Mouse (Mus musculus) limb, embryonic 12.5 days (tissue): ENCODE measurements around the gene Map3k10. TPM values are rescaled to one million over a fixed set of nuclear protein-coding genes. Genes with fewer than 3 reads are reported as not detected.

ENCODE experiments used
- ATAC-seq: fragments of 200-750 bp; cut with Nextera tagmentation; 2 replicates; pipeline ENCODE4 v1.8.0; 2017; ENCODE audit warnings: low read depth, moderate TSS enrichment; ENCODE audit not compliant: insufficient number of reproducible peaks, insufficient read depth, low FRiP score, low TSS enrichment
- H3K27ac ChIP-seq: fragments of 300-500 bp; sonication (generic); 2 replicates; pipeline ENCODE4 v1.5.1; 2016; ENCODE audit warnings: mild to moderate bottlenecking, moderate library complexity
- H3K27me3 ChIP-seq: fragments of 300-500 bp; sonication (generic); 2 replicates; pipeline ENCODE4 v1.6.1; 2016; ENCODE audit warnings: mild to moderate bottlenecking, moderate library complexity
- H3K36me3 ChIP-seq: fragments of 300-500 bp; sonication (generic); 2 replicates; pipeline ENCODE4 v1.6.1; 2016; ENCODE audit warnings: mild to moderate bottlenecking, moderate library complexity
- H3K4me1 ChIP-seq: fragments of 300-500 bp; sonication (generic); replicated peaks from 2 replicates; pipeline ENCODE4 v1.6.1; 2016
- H3K4me2 ChIP-seq: fragments of 300-500 bp; sonication (generic); 2 replicates; pipeline ENCODE4 v1.6.1; 2016; ENCODE audit warnings: mild to moderate bottlenecking, moderate library complexity
- H3K4me3 ChIP-seq: fragments of 300-500 bp; sonication (generic); replicated peaks from 2 replicates; pipeline ENCODE4 v1.5.1; 2016; ENCODE audit warnings: mild to moderate bottlenecking
- H3K9ac ChIP-seq: fragments of 300-500 bp; sonication (generic); replicated peaks from 2 replicates; pipeline ENCODE4 v1.6.1; 2016; ENCODE audit warnings: mild to moderate bottlenecking, moderate library complexity
- H3K9me3 ChIP-seq: fragments of 300-500 bp; sonication (generic); 2 replicates; pipeline ENCODE4 v1.6.1; 2016; ENCODE audit warnings: mild to moderate bottlenecking, moderate library complexity
- WGBS: fragments of 180-500 bp; shearing (Covaris S2); methylation state at CpG from one replicate; pipeline ENCODE4 v1.1.7; 2016; 5-methylcytosine and 5-hydroxymethylcytosine counted together
- polyA plus RNA-seq: library from polyadenylated mRNA; unstranded; fragments of >200 nt; fragmentation: Nextera tagmentation; extraction: Ambion mirVana; gene quantifications from 2 replicates; pipeline ENCODE4 v1.2.1, GENCODE M21; 2016

The Map3k10 gene
- polyA plus RNA-seq, 1 experiment from 2014 or later, result 16.6 TPM

GRCm38 (mm10) chr7:27683218-27683617 is 8.8 kb upstream of the Map3k10 start:
- ATAC-seq, result no peak
- Histone ChIP-seq H3K4me3 (no peak overlapping the region), H3K27me3 (no peaks in the 10 kb centered on the region; the same call in none of the 2 replicates), H3K4me2 (no peak overlapping the region), H3K9me3 (no peaks in the 10 kb centered on the region), H3K9ac (no peak overlapping the region), H3K4me1 (peaks cover 5% of the 10 kb centered on the region), H3K36me3 (no peaks in the 10 kb centered on the region), H3K27ac (no peak overlapping the region)
- 86% methylated on average over 2 of the region's 2 CpGs for WGBS

GRCm38 (mm10) chr7:27675222-27675612 is 819 bp upstream of the Map3k10 start:
- no peak for ATAC-seq
- Histone ChIP-seq H3K4me3 (peak overlapping the region; percentile 96), H3K4me1 (peaks cover 22% of the 10 kb centered on the region), H3K27ac (no peak overlapping the region), H3K4me2 (peak overlapping the region; percentile 100), H3K36me3 (peaks cover 16% of the 10 kb centered on the region; the same call in 1 of the 2 replicates), H3K27me3 (no peaks in the 10 kb centered on the region), H3K9ac (no peak overlapping the region; the same call in 1 of the 2 replicates), H3K9me3 (no peaks in the 10 kb centered on the region)
- WGBS, result 39% methylated on average over 14 of the region's 14 CpGs

- H3K4me3 ChIP-seq, result peak overlapping the region; percentile 96
- H3K36me3 ChIP-seq, result peaks cover 24% of the 10 kb centered on the region; the same call in 1 of the 2 replicates
- H3K4me2 ChIP-seq, result peak overlapping the region; percentile 100
- peaks cover 22% of the 10 kb centered on the region for H3K4me1 ChIP-seq
- H3K27me3 ChIP-seq, result no peaks in the 10 kb centered on the region
- H3K27ac ChIP-seq, result peak overlapping the region; percentile 95
- ATAC-seq, result no peak
- H3K9me3 ChIP-seq, result no peaks in the 10 kb centered on the region
- peak overlapping the region; percentile 93 for H3K9ac ChIP-seq
- WGBS, result under 1% methylated on average over 31 of the region's 38 CpGs
These were observed 240 bp downstream of the Map3k10 start for GRCm38 (mm10) chr7:27674195-27674521.

GRCm38 (mm10) chr7:27673575-27674131 is 745 bp downstream of the Map3k10 start:
- peak; percentile 6; the same call in 1 of the 2 replicates for ATAC-seq
- 4% methylated on average over 51 of the region's 52 CpGs for WGBS
- Histone ChIP-seq H3K9ac (peak overlapping the region; percentile 93), H3K4me3 (peak overlapping the region; percentile 96), H3K4me1 (peaks cover 22% of the 10 kb centered on the region), H3K9me3 (no peaks in the 10 kb centered on the region), H3K36me3 (peaks cover 29% of the 10 kb centered on the region; the same call in 1 of the 2 replicates), H3K27ac (no peak overlapping the region), H3K27me3 (no peaks in the 10 kb centered on the region), H3K4me2 (peak overlapping the region; percentile 100)

- 61% methylated on average over 9 of the region's 9 CpGs for WGBS
- ATAC-seq, result no peak
- peak overlapping the region; percentile 93 for H3K9ac ChIP-seq
- H3K27me3 ChIP-seq, result no peaks in the 10 kb centered on the region
- peaks cover 35% of the 10 kb centered on the region for H3K36me3 ChIP-seq
- peaks cover 22% of the 10 kb centered on the region for H3K4me1 ChIP-seq
- H3K4me3 ChIP-seq, result peak overlapping the region; percentile 96
- H3K9me3 ChIP-seq, result no peaks in the 10 kb centered on the region
- H3K27ac ChIP-seq, result no peak overlapping the region
- peak overlapping the region; percentile 100 for H3K4me2 ChIP-seq
These were observed 1.3 kb downstream of the Map3k10 start for GRCm38 (mm10) chr7:27673064-27673574.

GRCm38 (mm10) chr7:27662038-27662437 is 12.4 kb downstream of the Map3k10 start:
- no peak overlapping the region for H3K27ac ChIP-seq
- H3K4me1 ChIP-seq, result no peaks in the 10 kb centered on the region
- H3K36me3 ChIP-seq, result peaks cover 74% of the 10 kb centered on the region
- H3K4me2 ChIP-seq, result no peak overlapping the region
- no peak overlapping the region for H3K9ac ChIP-seq
- WGBS, result 93% methylated on average over 4 of the region's 4 CpGs
- H3K27me3 ChIP-seq, result peaks cover 40% of the 10 kb centered on the region
- H3K9me3 ChIP-seq, result no peaks in the 10 kb centered on the region
- no peak for ATAC-seq
- no peak overlapping the region for H3K4me3 ChIP-seq

- Histone ChIP-seq H3K4me2 (no peak overlapping the region), H3K9me3 (no peaks in the 10 kb centered on the region), H3K36me3 (peaks cover 62% of the 10 kb centered on the region), H3K27me3 (peaks cover 70% of the 10 kb centered on the region), H3K4me3 (no peak overlapping the region), H3K9ac (no peak overlapping the region), H3K27ac (no peak overlapping the region), H3K4me1 (peaks cover 3% of the 10 kb centered on the region)
- ATAC-seq, result no peak
- WGBS, result 54% methylated on average over 14 of the region's 14 CpGs
These were observed 15.4 kb downstream of the Map3k10 start for GRCm38 (mm10) chr7:27658712-27659663.

GRCm38 (mm10) chr7:27657824-27658395 is 16.5 kb downstream of the Map3k10 start:
- H3K36me3 ChIP-seq, result peaks cover 57% of the 10 kb centered on the region
- 27% methylated on average over 53 of the region's 53 CpGs for WGBS

GRCm38 (mm10) chr7:27656600-27656999 is 17.8 kb downstream of the Map3k10 start:
- WGBS, result 89% methylated on average over 16 of the region's 16 CpGs
- ATAC-seq, result no peak
- Histone ChIP-seq H3K4me1 (peaks cover 8% of the 10 kb centered on the region), H3K27ac (no peak overlapping the region), H3K4me2 (no peak overlapping the region), H3K4me3 (no peak overlapping the region), H3K9ac (no peak overlapping the region), H3K27me3 (peaks cover 92% of the 10 kb centered on the region), H3K9me3 (no peaks in the 10 kb centered on the region), H3K36me3 (peaks cover 48% of the 10 kb centered on the region)

More at GRCm38 (mm10) chr7:27657824-27658395, 16.5 kb downstream of the Map3k10 start:
- no peak overlapping the region for H3K4me2 ChIP-seq
- H3K27me3 ChIP-seq, result peaks cover 81% of the 10 kb centered on the region
- H3K4me3 ChIP-seq, result no peak overlapping the region
- H3K4me1 ChIP-seq, result peaks cover 8% of the 10 kb centered on the region
- no peak overlapping the region for H3K27ac ChIP-seq
- no peak for ATAC-seq
- no peaks in the 10 kb centered on the region for H3K9me3 ChIP-seq
- H3K9ac ChIP-seq, result no peak overlapping the region

GRCm38 (mm10) chr7:27655545-27655944 is 18.9 kb downstream of the Map3k10 start:
- peaks cover 93% of the 10 kb centered on the region for H3K27me3 ChIP-seq
- 45% methylated on average over 11 of the region's 11 CpGs for WGBS
- no peak overlapping the region for H3K4me3 ChIP-seq
- peaks cover 8% of the 10 kb centered on the region for H3K4me1 ChIP-seq
- no peak overlapping the region for H3K9ac ChIP-seq
- H3K36me3 ChIP-seq, result peaks cover 38% of the 10 kb centered on the region
- H3K27ac ChIP-seq, result no peak overlapping the region
- no peak for ATAC-seq
- no peak overlapping the region for H3K4me2 ChIP-seq
- no peaks in the 10 kb centered on the region for H3K9me3 ChIP-seq
